Mouse (Mus musculus) mouse embryonic stem cell (cell line): ENCODE measurements around the gene Pacs1.

Experiments
- in situ Hi-C, 2 experiments: fragments of 300-500 bp; cut with MboI; formaldehyde crosslinking; loops; 1 replicate in 1 of 2; 3 replicates in 1 of 2; pipeline ENCODE4 v1.14.3; 2019 to 2020; ENCODE audit warnings: low sequenced_read_pairs in 2 of 2, low pct_unique_long_range_greater_than_20kb in 1 of 2, mixed read lengths in 1 of 2; ENCODE audit not compliant: unreplicated experiment in 1 of 2

Pacs1 gene

DNA sequence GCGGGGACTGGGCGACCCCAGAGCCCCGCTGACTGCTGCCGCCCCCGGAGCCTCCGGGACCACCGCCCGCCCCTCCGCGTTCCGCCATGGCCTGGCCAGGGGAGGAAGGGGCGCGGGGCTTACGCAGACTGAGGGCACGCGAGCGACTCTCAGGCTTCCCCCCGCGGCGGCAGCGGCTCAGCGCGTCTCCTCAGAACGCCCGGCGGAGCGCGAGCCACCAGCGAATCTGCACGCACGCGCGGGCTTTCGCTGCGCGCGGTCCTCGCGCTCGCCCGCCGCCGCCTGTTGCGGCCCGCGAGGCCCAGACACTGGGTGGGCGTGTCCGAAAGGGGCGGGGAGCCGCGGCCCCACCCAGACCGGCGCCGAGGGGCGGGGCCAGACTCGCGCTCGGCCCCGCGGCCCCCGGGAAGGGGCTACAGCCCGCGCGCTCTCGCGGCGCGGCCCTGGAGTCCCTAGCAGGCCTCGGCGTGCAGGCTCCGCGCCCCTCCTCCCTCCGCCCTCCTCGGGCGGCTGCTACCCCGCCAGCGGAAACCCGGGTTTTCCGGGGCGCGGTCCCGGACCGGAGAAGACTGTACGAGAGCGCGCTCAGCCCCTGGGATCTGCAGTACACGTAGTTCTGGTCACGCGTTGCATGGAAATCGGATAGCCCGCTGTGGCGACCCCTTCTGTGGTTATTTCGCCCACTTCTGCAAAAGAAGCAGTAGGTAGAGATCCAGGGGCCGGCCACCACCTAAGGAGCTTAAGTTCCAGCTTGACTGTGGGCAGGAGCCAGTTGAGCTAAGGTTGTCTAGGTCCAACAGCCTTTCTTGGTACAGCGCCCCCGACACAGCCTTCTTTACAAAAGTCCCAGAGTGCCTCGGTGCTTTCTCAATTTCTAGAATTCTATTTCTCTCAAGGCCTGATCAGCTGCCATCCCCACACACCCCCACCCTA lies at the start of gene Pacs1:
Gene Pacs1, minus strand, starts transcription at position 319 of the 933 bp plus-strand sequence.
- in situ Hi-C loops, result no loop called here

- in situ Hi-C loops, result no loop called here
Observed at GRCm38 (mm10) chr19:5313189-5313588, 40.3 kb upstream of the Pacs1 start.

- in situ Hi-C loops, result no loop called here
Observed at GRCm38 (mm10) chr19:5309025-5309424, 36.1 kb upstream of the Pacs1 start.

DNA sequence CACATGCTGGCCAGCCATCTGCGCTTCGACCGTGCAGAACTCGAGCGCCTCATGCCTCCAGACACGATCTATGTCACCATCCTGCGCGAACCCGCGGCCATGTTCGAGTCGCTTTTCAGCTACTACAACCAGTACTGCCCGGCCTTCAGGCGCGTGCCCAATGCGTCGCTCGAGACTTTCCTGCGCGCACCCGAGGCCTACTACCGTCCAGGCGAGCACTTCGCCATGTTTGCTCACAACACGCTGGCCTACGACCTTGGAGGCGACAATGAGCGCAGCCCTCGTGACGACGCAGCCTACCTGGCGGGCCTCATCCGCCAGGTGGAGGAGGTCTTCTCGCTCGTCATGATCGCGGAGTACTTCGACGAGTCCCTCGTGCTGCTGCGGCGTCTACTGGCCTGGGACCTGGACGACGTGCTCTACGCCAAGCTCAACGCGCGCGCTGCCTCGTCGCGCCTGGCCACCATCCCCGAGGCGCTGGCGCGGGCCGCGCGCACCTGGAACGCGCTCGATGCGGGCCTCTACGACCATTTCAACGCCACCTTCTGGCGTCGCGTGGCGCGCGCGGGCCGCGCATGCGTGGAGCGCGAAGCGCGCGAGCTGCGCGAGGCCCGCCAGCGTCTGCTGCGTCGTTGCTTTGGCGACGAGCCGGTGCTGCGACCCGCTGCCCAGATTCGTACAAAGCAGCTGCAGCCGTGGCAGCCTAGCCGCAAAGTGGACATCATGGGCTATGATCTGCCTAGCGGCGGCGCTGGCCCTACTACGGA lies 34.2 kb upstream of the Pacs1 start:
- in situ Hi-C loops, result no loop called here

GRCm38 (mm10) chr19:5306279-5306678 lies 33.4 kb upstream of the Pacs1 start:
- in situ Hi-C loops, result no loop called here

DNA sequence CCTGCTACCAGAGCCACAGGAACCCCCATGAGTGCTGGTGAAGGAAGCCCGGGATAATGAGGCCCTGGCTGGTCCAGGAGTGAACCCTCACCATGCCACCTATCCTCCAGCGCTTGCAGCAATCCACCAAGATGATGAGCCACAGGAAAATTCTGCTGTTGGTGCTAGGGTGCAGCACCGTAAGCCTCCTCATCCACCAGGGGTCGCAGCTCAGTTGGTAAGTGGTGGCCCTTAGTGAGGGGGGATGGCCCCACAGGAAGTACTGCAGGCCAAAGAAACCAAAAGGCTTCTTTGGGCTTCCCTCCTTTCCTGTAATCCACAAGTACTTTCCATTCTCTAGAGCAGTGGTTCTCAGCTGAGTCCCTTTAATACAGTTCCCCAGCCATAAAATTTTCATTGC lies 29.5 kb upstream of the Pacs1 start:
- in situ Hi-C loops, result no loop called here

GRCm38 (mm10) chr19:5300588-5300987 lies 27.7 kb upstream of the Pacs1 start:
- in situ Hi-C loops, result no loop called here

GRCm38 (mm10) chr19:5297903-5298800 lies 25.2 kb upstream of the Pacs1 start, which contains the start of gene Gal3st3:
Gene Gal3st3, plus strand, starts transcription at chr19:5298331.
- in situ Hi-C loops, result no loop called here

- in situ Hi-C loops, result no loop called here
Observed at GRCm38 (mm10) chr19:5296630-5297029, 23.7 kb upstream of the Pacs1 start.

GRCm38 (mm10) chr19:5295736-5296075 lies 22.8 kb upstream of the Pacs1 start:
- in situ Hi-C loops, result no loop called here

- in situ Hi-C loops, result no loop called here
Observed at GRCm38 (mm10) chr19:5294972-5295735, 22.2 kb upstream of the Pacs1 start, which contains the start of gene Sf3b2. Gene Sf3b2, minus strand, starts transcription at chr19:5295455.

DNA sequence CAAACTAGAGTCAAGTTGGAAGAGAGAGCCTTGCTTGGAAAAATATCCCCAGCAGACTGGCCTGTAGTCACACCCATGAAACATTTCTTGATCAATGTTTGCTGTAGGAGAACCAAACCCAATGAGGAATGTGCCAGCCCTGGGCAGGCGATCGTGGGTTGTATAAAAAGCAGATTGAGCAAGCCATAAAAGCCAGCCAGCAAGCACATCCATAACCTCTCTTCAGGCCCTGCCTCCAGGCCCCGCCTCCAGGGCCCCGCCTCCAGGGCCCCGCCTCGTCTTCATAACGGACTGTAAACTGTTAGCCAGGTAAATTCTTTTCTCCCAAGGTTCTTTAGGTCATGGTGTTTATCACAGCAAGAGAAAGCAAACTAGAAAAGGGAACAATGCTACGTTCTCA lies 5.5 kb upstream of the Pacs1 start:
- in situ Hi-C loops, result no loop called here

- in situ Hi-C loops, result no loop called here
Observed at GRCm38 (mm10) chr19:5277140-5277539, 4.2 kb upstream of the Pacs1 start.

DNA sequence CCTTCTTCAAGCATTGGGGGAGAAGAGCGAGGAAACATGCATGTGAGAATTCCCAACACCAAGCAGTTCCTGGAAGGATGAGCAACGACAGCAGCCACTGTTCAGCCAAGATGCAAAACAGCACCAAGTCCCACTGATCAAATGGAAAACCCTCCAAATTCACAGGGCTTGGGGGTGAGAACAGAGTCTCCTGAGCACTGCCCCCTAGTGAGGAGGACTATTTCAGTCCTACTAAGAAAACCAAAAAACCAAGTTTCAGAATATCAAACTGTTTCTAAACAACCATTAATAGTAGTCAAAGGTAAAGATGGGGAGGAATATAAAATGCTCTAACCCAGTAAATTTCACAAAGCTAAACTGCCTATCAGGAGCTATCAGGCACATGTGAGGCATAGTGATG lies 3.6 kb upstream of the Pacs1 start:
- in situ Hi-C loops, result no loop called here

DNA sequence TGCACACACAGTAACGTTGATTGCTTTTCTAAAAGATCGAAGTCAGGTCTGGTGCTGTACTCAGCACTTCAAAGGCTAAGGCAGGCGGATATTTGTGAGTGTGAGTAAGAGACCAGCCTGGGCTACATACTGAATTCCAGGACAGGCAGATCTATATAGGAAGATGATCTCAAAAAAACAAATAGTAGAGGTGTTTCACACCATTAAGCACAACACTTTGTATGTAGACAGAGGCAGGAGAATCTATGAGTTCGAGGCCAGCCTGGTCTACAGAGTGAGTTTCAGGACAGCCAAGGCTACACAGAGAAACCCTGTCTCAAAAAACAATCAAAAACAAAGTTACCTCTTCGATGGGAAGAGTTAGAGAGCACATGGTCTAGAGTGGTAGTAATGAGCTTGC lies 2.8 kb upstream of the Pacs1 start:
- in situ Hi-C loops, result no loop called here

- in situ Hi-C loops, result no loop called here
Observed at GRCm38 (mm10) chr19:5274641-5275040, 1.7 kb upstream of the Pacs1 start.

GRCm38 (mm10) chr19:5273916-5274315 lies 997 bp upstream of the Pacs1 start:
- in situ Hi-C loops, result no loop called here

- in situ Hi-C loops, result no loop called here
Observed at GRCm38 (mm10) chr19:5272326-5272795, 558 bp downstream of the Pacs1 start.
